Mouse (Mus musculus): ENCODE data around the gene Gm20605.

DNA sequence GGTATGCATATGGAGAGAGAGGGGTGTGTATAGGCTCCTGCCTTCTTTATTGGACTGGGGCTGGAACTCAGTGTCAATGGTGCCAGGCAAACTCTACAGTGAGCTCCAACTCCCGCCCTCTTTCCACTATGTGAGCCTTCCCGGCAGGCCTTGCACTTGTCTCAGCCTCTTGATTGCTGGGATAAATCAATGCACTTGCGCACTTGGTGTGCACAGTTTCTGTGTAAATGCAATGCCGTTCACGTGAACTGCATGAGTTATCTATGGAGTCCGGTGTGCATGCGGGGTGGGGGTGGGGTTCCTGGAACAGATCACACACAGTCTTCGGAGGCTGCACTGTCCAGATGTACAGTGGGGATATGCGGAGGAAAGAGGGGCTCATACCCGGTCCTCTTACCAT is 24.4 kb downstream of the Gm20605 start:
- no peak for TF ChIP-seq CTCF (IDR thresholded peaks at IDR 0.05; ENCODE audit: control insufficient read depth, insufficient read depth, insufficient replicate concordance, low read depth, low read length)
- no peak for TF ChIP-seq POLR2A (IDR thresholded peaks at IDR 0.05; ENCODE audit: control insufficient read depth, low read depth, low read length)

All from testis, adult 2 months (tissue).